Mouse (Mus musculus): ENCODE results near the gene Slc22a7.

- TF ChIP-seq POLR2A (IDR thresholded peaks at IDR 0.05; ENCODE audit: borderline replicate concordance, control insufficient read depth, low read depth, low read length) (no peak), CTCF (IDR thresholded peaks at IDR 0.05; ENCODE audit: control insufficient read depth, insufficient read depth, low read length) (no peak)
Observed at GRCm38 (mm10) chr17:46438298-46438873, at the start of gene Slc22a7.
